ENCODE assay signal across 10 mouse cellular contexts in the genomic region with DNA sequence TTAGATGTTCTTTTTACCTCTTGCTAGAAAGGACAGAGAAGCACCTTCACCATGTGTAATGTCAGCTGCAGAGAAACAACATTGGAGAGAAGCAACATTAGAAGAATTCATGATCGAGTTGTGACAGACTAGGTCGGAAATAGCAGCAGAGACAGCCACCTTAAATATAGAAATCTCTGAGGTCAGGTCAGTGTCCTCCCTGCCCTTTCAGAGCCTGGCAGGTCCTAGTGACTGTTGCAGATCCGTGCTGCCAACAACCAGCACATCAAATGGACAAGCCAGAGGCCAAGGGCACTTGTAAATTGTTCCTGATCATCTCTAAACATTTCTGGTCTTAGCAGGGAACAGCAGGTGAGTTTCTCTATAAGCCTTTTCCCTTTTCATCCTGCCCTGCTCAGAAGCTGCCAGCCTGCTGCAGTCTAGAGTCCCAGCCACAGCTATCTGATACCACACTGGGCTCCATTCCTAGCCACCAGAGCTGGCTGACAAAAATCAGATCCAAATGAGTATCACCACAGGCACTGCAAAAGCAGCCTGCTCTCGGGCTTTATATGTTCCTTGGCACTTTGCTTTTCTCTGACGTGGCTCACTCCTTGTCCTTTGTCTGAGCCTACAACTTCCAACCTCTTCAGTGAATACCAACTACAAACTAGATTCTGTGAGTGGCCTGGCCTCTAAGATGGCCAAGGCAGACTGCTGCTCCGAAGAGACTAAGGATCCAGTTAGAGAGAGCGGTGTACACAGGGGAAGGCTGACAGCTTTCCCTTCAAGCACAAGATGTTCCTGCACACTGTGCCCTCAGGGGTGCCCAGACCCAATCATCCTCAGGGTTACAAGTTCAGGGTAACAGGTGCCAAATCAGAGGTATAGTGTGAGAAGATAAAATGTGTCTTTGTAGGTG.
DNase-seq lines count a peak whose midpoint lies in the region; TF ChIP-seq lines count a peak whose summit lies in the region.
"Had no signal": no experiment of that assay in that cellular context is flagged by ENCODE, and none has a peak within 500 bp of the region (broad histone marks: within the 10 kb centered on the region; RNA-seq: fewer than 3 reads in every experiment).

No protein-coding gene starts in this region.

- H3K27ac ChIP-seq in testis, adult 2 months (ENCODE audit: control insufficient read depth, insufficient read depth, low read depth, low read length) = peak overlapping the region; percentile 18; the same call in 1 of the 2 replicates
- H3K27ac ChIP-seq: limb, embryonic 15.5 days had no signal

- no peaks in the 10 kb centered on the region for H3K27me3 ChIP-seq in testis, adult 2 months (ENCODE audit: control insufficient read depth, insufficient read depth, low read length)
- H3K27me3 ChIP-seq: limb, embryonic 15.5 days had no signal

- no peaks in the 10 kb centered on the region for H3K36me3 ChIP-seq in testis, adult 2 months (ENCODE audit: control insufficient read depth, insufficient read depth, low read length)
- H3K36me3 ChIP-seq: limb, embryonic 15.5 days had no signal

- H3K4me1 ChIP-seq in testis, adult 2 months (ENCODE audit: control insufficient read depth, insufficient read depth, low read length) = no peaks in the 10 kb centered on the region; the same call in 1 of the 2 replicates
- H3K4me1 ChIP-seq in lung, adult 2 months (ENCODE audit: control insufficient read depth, insufficient read depth, low read length) = no peaks in the 10 kb centered on the region

- no peak overlapping the region for H3K4me3 ChIP-seq in testis, adult 2 months (ENCODE audit: control insufficient read depth, low read depth, low read length)
- no peak overlapping the region for H3K4me3 ChIP-seq in lung, adult 2 months (replicated peaks; ENCODE audit: extremely low read depth, low read depth, low read length)
- H3K4me3 ChIP-seq: limb, embryonic 15.5 days had no signal

- intact Hi-C loops in left cerebral cortex, postnatal 36 days (cut with DNase I) = no loop called here

- no peak for TF ChIP-seq CTCF in testis, adult 2 months (IDR thresholded peaks at IDR 0.05; ENCODE audit: control insufficient read depth, insufficient read depth, insufficient replicate concordance, low read depth, low read length)
- no peak for TF ChIP-seq CTCF in lung, adult 2 months (IDR thresholded peaks at IDR 0.05; ENCODE audit: insufficient read depth, low read length)

- 60% methylated on average over 7 of the region's 7 CpGs for WGBS in lung, adult 2 months

- no peak for TF ChIP-seq POLR2A in testis, adult 2 months (IDR thresholded peaks at IDR 0.05; ENCODE audit: control insufficient read depth, low read depth, low read length)
- no peak for TF ChIP-seq POLR2A in lung, adult 2 months (IDR thresholded peaks at IDR 0.05; ENCODE audit: borderline replicate concordance, extremely low read depth, low read depth, low read length)

- peak; percentile 8 for DNase-seq in embryo, embryonic 10.5 days (ENCODE audit: low spot score)
- no peak for DNase-seq in embryo, embryonic 9.5 days (ENCODE audit: extremely low spot score)
- DNase-seq in testis, postnatal 10 days (ENCODE audit: low spot score) = no peak
- peak; percentile 13 to 27 for DNase-seq in left cerebral cortex, postnatal 36 days (ENCODE audit: low spot score in 2 of 2)
- peak; percentile 78 for DNase-seq in testis, postnatal 14 days (ENCODE audit: low spot score)
- no peak for DNase-seq in lung, adult 2 months
- DNase-seq in embryo, embryonic 10 days (ENCODE audit: low spot score) = no peak
- DNase-seq: kidney, adult 9 months had no signal

Comparison
In these comparisons a context has a peak if more than half of its experiments do, and no peak if none do; other contexts are left out.
1. DNase-seq: peak in embryo, embryonic 10.5 days (single experiment), left cerebral cortex, postnatal 36 days (2 of 2) and testis, postnatal 14 days (single experiment); none in embryo, embryonic 9.5 days (single experiment), testis, postnatal 10 days (single experiment), lung, adult 2 months (single experiment) and embryo, embryonic 10 days (single experiment).